Mouse (Mus musculus): ENCODE data around the gene Fat3.

DNA sequence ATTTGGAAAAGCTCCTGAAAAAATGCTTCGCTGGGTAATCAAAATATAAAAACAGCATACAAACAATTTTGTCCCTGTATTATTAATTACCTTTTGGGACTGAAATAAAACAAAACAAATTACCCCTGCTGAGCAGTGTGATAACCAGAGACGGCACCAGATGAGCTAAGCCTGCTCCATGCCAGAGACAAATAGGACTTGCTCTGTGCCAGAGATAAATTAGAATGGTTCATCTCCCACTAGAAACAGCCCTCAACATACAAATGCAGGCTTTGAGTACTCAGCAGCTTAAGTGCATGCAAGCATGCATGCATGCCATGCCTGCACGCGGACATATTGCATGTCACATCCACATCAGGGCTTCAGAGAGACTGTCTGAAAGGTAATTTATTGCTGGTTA, 288.9 kb downstream of the Fat3 start:
- TF ChIP-seq CTCF (IDR thresholded peaks at IDR 0.05; ENCODE audit: low read depth) (no peak), EP300 (optimal IDR thresholded peaks at IDR 0.05) (no peak)
